7 mouse cellular contexts compared by ENCODE assay signal in genomic region chr15:103146627-103147421, GRCm38 (mm10). TPM values are rescaled to one million over a fixed set of nuclear protein-coding genes. Genes with fewer than 3 reads are reported as not detected.
DNase-seq lines count a peak whose midpoint lies in the region; ATAC-seq and TF ChIP-seq lines count a peak whose summit lies in the region.

No protein-coding gene starts in this region.

- H3K27me3 ChIP-seq in hindbrain, embryonic 12.5 days: peaks cover 65% of the 10 kb centered on the region
- H3K27me3 ChIP-seq in midbrain, embryonic 15.5 days (replicated peaks): peaks cover 15% of the 10 kb centered on the region

- no peaks in the 10 kb centered on the region for H3K36me3 ChIP-seq in hindbrain, embryonic 12.5 days
- no peaks in the 10 kb centered on the region for H3K36me3 ChIP-seq in midbrain, embryonic 15.5 days (replicated peaks)

- peaks cover 19% of the 10 kb centered on the region for H3K4me1 ChIP-seq in hindbrain, embryonic 12.5 days
- peaks cover 18% of the 10 kb centered on the region for H3K4me1 ChIP-seq in midbrain, embryonic 15.5 days

- peak overlapping the region; percentile 83 for H3K4me2 ChIP-seq in hindbrain, embryonic 12.5 days (replicated peaks)
- peak overlapping the region; percentile 83 for H3K4me2 ChIP-seq in midbrain, embryonic 15.5 days

- peak; percentile 74 for ATAC-seq in hindbrain, embryonic 12.5 days (ENCODE audit: low FRiP score)
- ATAC-seq in midbrain, embryonic 15.5 days (replicated peaks): peak; percentile 80
- no peak for ATAC-seq in inflammation-experienced regulatory T-cells, adult 6 months

- peak overlapping the region; percentile 79 for H3K27ac ChIP-seq in hindbrain, embryonic 12.5 days
- H3K27ac ChIP-seq in left cerebral cortex, adult 2 months: no peak overlapping the region
- H3K27ac ChIP-seq in midbrain, embryonic 15.5 days: peak overlapping the region; percentile 77

- peak overlapping the region; percentile 63 for H3K9ac ChIP-seq in hindbrain, embryonic 12.5 days
- peak overlapping the region; percentile 62 for H3K9ac ChIP-seq in midbrain, embryonic 15.5 days

- intact Hi-C loops in left cerebral cortex, adult 2 months (cut with DNase I): no loop called here

- no peak for TF ChIP-seq CTCF in left cerebral cortex, adult 2 months (IDR thresholded peaks at IDR 0.05)

- peak overlapping the region; percentile 43 for H3K4me3 ChIP-seq in hindbrain, embryonic 12.5 days
- H3K4me3 ChIP-seq in left cerebral cortex, adult 2 months: peak overlapping the region; percentile 40
- peak overlapping the region; percentile 48 for H3K4me3 ChIP-seq in midbrain, embryonic 15.5 days

- no peaks in the 10 kb centered on the region for H3K9me3 ChIP-seq in hindbrain, embryonic 12.5 days (replicated peaks)
- no peaks in the 10 kb centered on the region for H3K9me3 ChIP-seq in midbrain, embryonic 15.5 days

- peak; percentile 23 for DNase-seq in urinary bladder, postnatal 25 days (ENCODE audit: low spot score)
- no peak for DNase-seq in urinary bladder, adult 2 months (ENCODE audit: low spot score)
- peak; percentile 69 for DNase-seq in embryo, embryonic 10.5 days (ENCODE audit: low spot score)
- DNase-seq in left cerebral cortex, adult 2 months (ENCODE audit: extremely low spot score in 1 of 2, low spot score in 2 of 2): peak; percentile 72 to 78

- WGBS in hindbrain, embryonic 12.5 days: under 1% methylated on average over 51 of the region's 57 CpGs
- under 1% methylated on average over 57 of the region's 57 CpGs for WGBS in midbrain, embryonic 15.5 days

RNA-seq across cellular contexts. Expression of gene Smug1, which starts 20.1 kb away (rescaled TPM):
- 15.1 and 18.5 TPM in 2 replicates for polyA plus RNA-seq in urinary bladder, adult 2 months (2012; rRNA removed)
- 31.3 and 34.4 TPM in 2 replicates for polyA plus RNA-seq in hindbrain, embryonic 12.5 days (2016; fragmentation: Nextera tagmentation; extraction: Ambion mirVana)
- total RNA-seq in left cerebral cortex, adult 2 months (2021): 10 to 100 TPM; 20.7 to 23.2 TPM
- 23.4 and 24.2 TPM in 2 replicates for polyA plus RNA-seq in midbrain, embryonic 15.5 days (2015; fragmentation: Nextera tagmentation; extraction: Ambion mirVana)
- polyA plus RNA-seq in inflammation-experienced regulatory T-cells, adult 6 months (2017; shearing (Covaris generic)): 1 to 10 TPM; 3.8 to 7.3 (median 6.4) TPM
